Mouse (Mus musculus) bone marrow macrophage, adult 2 months (primary cell): ENCODE measurements at regions not wholly inside any gene's neighbourhood (a gene's known extent, or its start where the extent isn't known, plus 50 kb on each side); places are given as distances from the start of the nearest gene placed in this dataset.

Experiments used
- CTCF ChIP-seq: IDR thresholded peaks from 2 replicates; pipeline ENCODE4 v1.5.1; 2012; ENCODE audit warnings: low read depth, mild to moderate bottlenecking, low read length, moderate library complexity
- POLR2A ChIP-seq: IDR thresholded peaks from 2 replicates; pipeline ENCODE4 v1.6.1; 2012; ENCODE audit warnings: mild to moderate bottlenecking, low read depth, low read length, borderline replicate concordance

DNA sequence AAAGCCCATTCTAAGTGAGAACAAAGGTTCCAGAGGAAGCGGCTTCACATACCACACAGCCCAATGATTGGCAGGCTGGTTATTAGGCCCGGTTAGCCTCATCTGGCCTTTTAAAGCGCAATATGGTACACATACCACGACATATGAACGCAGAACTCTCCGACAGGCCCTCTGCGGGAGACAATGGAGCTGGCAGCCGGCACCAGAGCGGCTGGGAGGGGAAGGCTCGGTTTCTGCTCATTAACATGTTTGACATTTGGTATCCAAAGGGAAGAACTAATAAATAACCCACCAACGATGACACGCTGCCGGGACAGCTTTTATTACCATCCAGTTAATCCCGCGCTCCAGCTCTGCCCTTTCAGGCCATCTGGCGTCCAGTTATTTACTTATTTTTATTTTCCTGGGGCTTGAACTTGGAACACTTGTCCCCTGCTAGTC is 70.6 kb downstream of the Mis18a start:
- TF ChIP-seq CTCF = no peak
- no peak for TF ChIP-seq POLR2A
